Mouse (Mus musculus) ES-E14 (cell line): ENCODE results near the gene Acads. TPM values are rescaled to one million over a fixed set of nuclear protein-coding genes. Genes with fewer than 3 reads are reported as not detected.

Experiments used
- DNase-seq: peaks from one replicate; pipeline ENCODE4 v3.0.0-alpha.2; 2013; ENCODE audit warnings: low read depth, low spot score
- H3K27ac ChIP-seq: 2 replicates; pipeline ENCODE4 v1.5.1; 2012; ENCODE audit warnings: low read depth, mild to moderate bottlenecking, low read length, moderate library complexity, mixed read lengths; ENCODE audit not compliant: poor library complexity, insufficient read depth, severe bottlenecking
- H3K36me3 ChIP-seq: 2 replicates; pipeline ENCODE4 v1.6.1; 2012; ENCODE audit warnings: mild to moderate bottlenecking, low read length, moderate library complexity, mixed read lengths; ENCODE audit not compliant: control insufficient read depth, poor library complexity, insufficient read depth, severe bottlenecking
- H3K4me1 ChIP-seq, 2 experiments: fragments of 150-350 bp in 1 of 2; sonication (generic) in 1 of 2; 2 replicates each; pipeline ENCODE4 v1.6.1; 2012; ENCODE audit warnings: low read length in 2 of 2, mild to moderate bottlenecking in 1 of 2, mixed read lengths in 1 of 2; ENCODE audit not compliant: control insufficient read depth in 2 of 2, insufficient read depth in 2 of 2, poor library complexity in 1 of 2
- H3K4me3 ChIP-seq, 2 experiments: fragments of 150-350 bp in 1 of 2; sonication (generic) in 1 of 2; 2 replicates each; pipeline ENCODE4 v1.5.1; 2012; ENCODE audit warnings: low read length in 2 of 2, low read depth in 1 of 2, mild to moderate bottlenecking in 1 of 2, mixed read lengths in 1 of 2; ENCODE audit not compliant: insufficient read depth in 1 of 2, poor library complexity in 1 of 2, severe bottlenecking in 1 of 2
- H3K9ac ChIP-seq: 2 replicates; pipeline ENCODE4 v1.6.1; 2012; ENCODE audit warnings: low read depth, mild to moderate bottlenecking, low read length, mixed read lengths; ENCODE audit not compliant: poor library complexity, insufficient read depth, severe bottlenecking
- H3K9me3 ChIP-seq: fragments of 150-350 bp; sonication (generic); 2 replicates; pipeline ENCODE4 v1.6.1; 2012; ENCODE audit warnings: low read depth, mild to moderate bottlenecking, low read length; ENCODE audit not compliant: control insufficient read depth, insufficient read depth
- CHD2 ChIP-seq: IDR thresholded peaks from 2 replicates; pipeline ENCODE4 v1.6.1; 2014; ENCODE audit warnings: mild to moderate bottlenecking, low read depth, low read length, inconsistent platforms
- HCFC1 ChIP-seq: IDR thresholded peaks from 2 replicates; pipeline ENCODE4 v1.6.1; 2012; ENCODE audit warnings: low read length, inconsistent platforms, borderline replicate concordance; ENCODE audit not compliant: insufficient read depth
- MAFK ChIP-seq: IDR thresholded peaks from 2 replicates; pipeline ENCODE4 v1.6.1; 2014; ENCODE audit warnings: mild to moderate bottlenecking, low read depth, low read length, inconsistent platforms; ENCODE audit not compliant: insufficient read depth
- ZC3H11A ChIP-seq: IDR thresholded peaks from 2 replicates; pipeline ENCODE4 v1.6.1; 2012; ENCODE audit warnings: low read depth, mild to moderate bottlenecking, inconsistent platforms, low read length, borderline replicate concordance
- ZNF384 ChIP-seq: IDR thresholded peaks from 2 replicates; pipeline ENCODE4 v1.6.1; 2012; ENCODE audit warnings: low read depth, low read length, inconsistent platforms
- in situ Hi-C, 2 experiments: fragments of 600-800 bp; cut with MboI; formaldehyde crosslinking; loops; one replicate each; pipeline ENCODE4 v1.15.1; 2025; ENCODE audit warnings: low sequenced_read_pairs in 2 of 2, inconsistent platforms in 1 of 2; ENCODE audit not compliant: unreplicated experiment in 2 of 2
- total RNA-seq: library from RNA; depleted of rRNA; stranded (reverse); fragments of 300-350 nt; gene quantifications from 2 replicates; pipeline ENCODE4 v1.2.3, GENCODE M21; 2012; rRNA removed

Gene Acads
- 41.1 and 43.6 TPM in 2 replicates for total RNA-seq

DNA sequence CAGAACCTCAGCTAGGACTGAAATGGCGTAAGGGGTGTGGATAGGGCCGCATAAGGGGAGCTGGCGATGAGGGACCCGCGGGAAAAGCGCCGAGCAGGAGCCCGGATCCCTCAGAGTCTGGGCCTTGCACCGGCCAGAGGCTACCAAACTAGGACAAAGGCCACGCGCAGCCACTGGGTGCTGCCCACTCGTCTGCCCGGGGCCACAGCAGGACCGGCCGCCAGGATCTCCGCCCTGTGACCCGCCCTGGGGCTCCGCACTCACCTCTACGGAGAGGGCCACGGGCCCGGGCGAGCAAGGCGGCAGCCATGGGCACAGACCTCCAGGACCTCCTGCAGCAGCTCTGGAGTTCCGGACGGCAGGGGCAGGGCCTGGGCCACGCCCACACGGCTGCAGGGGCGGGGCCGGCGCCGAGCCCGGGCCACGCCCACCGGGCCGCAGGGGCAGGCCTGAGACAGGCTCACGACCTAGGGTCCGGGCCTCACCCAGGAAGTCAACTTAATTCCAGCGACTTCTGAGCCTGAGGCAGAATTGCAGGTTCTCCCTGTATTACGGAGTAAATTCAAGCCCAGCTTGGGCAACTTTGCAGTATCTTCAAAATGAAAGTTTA lies at the start of gene Acads:
TSS of gene Acads (minus strand) at position 386 of the 610 bp plus-strand sequence.
- Histone ChIP-seq H3K27ac (no peak within 1 kb of the TSS; the same call in 1 of the 2 replicates), H3K4me3 (peak within 1 kb of the TSS; percentile 83 to 98), H3K36me3 (peaks cover 4% of the 10 kb centered on the region), H3K9ac (peak within 1 kb of the TSS; percentile 75), H3K9me3 (no peaks in the 10 kb centered on the region), H3K4me1 (peaks cover 3 to 4% of the 10 kb centered on the region in 2 experiments; a peak in 2 of 4 replicates)
- DNase-seq, result peak; percentile 73
- TF ChIP-seq HCFC1, result 0 out of 2 replicates have a peak, but pooled peaks have one; percentile 31
- no peak for TF ChIP-seq ZC3H11A
- in situ Hi-C loops, result no loop called here

DNA sequence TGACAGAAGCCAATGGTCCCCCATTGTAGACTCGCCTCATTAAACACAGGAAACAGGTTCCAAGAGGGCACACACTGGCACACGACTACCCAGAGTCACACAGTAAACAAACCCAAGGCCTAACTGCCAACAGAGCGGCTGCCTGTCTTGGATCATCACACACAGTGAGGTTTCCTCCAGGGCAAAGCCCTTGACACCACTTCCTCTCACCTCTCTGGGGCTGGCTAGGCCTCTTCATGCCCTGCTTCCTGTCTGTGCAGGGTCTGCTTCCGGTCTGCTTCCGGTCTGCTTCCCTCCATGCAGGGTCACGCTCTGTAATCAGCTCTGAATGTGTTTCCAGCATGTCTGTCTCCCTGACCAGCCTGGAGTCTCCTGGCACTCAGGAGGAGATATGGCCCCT lies 48.2 kb upstream of the Acads start:
- no peaks in the 10 kb centered on the region for H3K9me3 ChIP-seq
- H3K9ac ChIP-seq, result no peak overlapping the region
- H3K27ac ChIP-seq, result no peak overlapping the region
- no peak overlapping the region for H3K4me3 ChIP-seq
- H3K36me3 ChIP-seq, result peaks cover 4% of the 10 kb centered on the region; the same call in 1 of the 2 replicates
- no peak for TF ChIP-seq MAFK
- TF ChIP-seq CHD2, result no peak
- TF ChIP-seq ZC3H11A, result no peak
- TF ChIP-seq ZNF384, result no peak
- no peak for TF ChIP-seq HCFC1
- DNase-seq, result no peak
- in situ Hi-C loops, result no loop called here
- H3K4me1 ChIP-seq, result peaks cover 4 to 11% of the 10 kb centered on the region in 2 experiments; a peak in 3 of 4 replicates

DNA sequence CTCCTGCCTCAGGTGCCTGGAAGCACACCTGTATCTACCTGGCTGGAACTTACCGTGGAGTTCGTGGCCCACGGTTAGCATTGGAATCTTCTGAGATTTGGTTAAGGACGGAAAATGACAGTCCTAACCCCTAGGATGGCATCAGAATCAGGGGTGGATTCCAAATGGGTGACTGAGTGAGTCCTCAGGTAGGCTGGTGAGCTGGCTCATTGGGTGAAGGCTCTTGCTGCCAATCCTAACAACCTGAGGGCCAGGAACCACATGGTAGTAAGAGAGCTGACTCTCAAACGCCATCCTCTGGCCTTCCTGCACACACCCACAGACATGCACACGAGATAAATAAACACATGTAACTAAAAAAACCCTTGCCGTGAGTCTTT lies 47.7 kb upstream of the Acads start:
- H3K36me3 ChIP-seq, result no peaks in the 10 kb centered on the region
- H3K27ac ChIP-seq, result peak overlapping the region; percentile 35; the same call in 1 of the 2 replicates
- no peak overlapping the region for H3K4me3 ChIP-seq
- in situ Hi-C loops, result no loop called here
- peaks cover 4 to 11% of the 10 kb centered on the region in 2 experiments; a peak in 3 of 4 replicates for H3K4me1 ChIP-seq
- DNase-seq, result no peak
- no peaks in the 10 kb centered on the region for H3K9me3 ChIP-seq
- no peak for TF ChIP-seq ZC3H11A
- no peak for TF ChIP-seq ZNF384
- no peak for TF ChIP-seq MAFK
- no peak for TF ChIP-seq HCFC1
- no peak for TF ChIP-seq CHD2
- no peak overlapping the region for H3K9ac ChIP-seq

DNA sequence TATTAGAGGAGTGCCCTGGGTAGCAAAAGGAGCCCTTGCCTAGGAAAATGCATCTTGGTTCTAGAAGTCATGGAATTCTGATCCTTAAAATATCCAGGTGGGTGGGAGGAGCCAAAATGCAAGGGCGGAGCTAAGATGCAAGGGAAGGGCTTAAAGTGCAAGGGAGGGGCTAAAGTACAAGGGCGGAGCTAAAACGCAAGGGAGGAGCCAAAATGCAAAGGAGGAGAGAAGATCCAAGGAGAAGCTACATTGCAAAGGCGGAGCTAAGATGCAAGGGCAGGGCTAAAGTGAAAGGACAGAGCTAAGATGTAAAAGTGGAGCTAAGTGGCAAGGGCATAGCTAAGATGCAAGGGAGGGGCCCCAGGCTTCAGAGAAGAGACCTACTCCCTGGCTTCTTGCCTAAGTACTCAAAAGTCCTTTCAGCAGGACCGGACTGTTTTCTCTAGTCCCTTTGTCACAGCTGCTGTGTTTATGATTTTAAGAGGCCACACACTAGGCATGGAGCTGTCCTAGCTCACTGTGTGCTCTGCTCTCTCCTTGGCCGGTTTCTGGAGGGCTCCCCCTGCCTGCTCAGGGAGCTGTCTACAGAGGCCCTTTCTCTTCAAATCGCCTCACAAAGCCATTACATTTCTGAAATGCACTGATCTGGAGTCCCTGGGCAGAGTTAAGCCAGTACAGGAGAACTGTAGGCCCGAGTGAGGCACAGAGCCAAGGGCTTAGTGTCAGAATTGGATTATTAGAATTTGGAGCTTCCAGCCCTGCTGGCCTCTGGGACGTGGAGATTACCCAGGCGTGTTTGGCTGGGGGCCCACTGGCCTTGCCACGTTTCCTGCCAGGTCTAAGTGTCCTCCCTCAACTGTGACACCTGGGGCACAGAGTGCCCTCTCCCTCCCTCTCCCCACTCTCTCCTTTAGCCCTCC lies 47.0 kb upstream of the Acads start:
- TF ChIP-seq ZC3H11A, result no peak
- no peak for TF ChIP-seq HCFC1
- no peak for TF ChIP-seq CHD2
- TF ChIP-seq ZNF384, result no peak
- TF ChIP-seq MAFK, result no peak
- no peaks in the 10 kb centered on the region for H3K9me3 ChIP-seq
- peaks cover 4 to 11% of the 10 kb centered on the region in 2 experiments; a peak in 3 of 4 replicates for H3K4me1 ChIP-seq
- peak; percentile 99 for DNase-seq
- H3K4me3 ChIP-seq, result 0 out of 4 replicates have a peak overlapping the region, but pooled peaks of 1 of the 2 experiments have one; percentile 26
- no peak overlapping the region for H3K9ac ChIP-seq
- in situ Hi-C loops, result no loop called here
- peak overlapping the region; percentile 35; the same call in 1 of the 2 replicates for H3K27ac ChIP-seq
- no peaks in the 10 kb centered on the region for H3K36me3 ChIP-seq
